Mouse (Mus musculus) midbrain, embryonic 13.5 days (tissue): Measurements from ENCODE around the gene Suds3. TPM values are rescaled to one million over a fixed set of nuclear protein-coding genes. Genes with fewer than 3 reads are reported as not detected.

Experiments used
- ATAC-seq: fragments of 200-750 bp; cut with Nextera tagmentation; 2 replicates; pipeline ENCODE4 v1.8.0; 2017; ENCODE audit warnings: mild to moderate bottlenecking, moderate TSS enrichment, moderate library complexity
- H3K27ac ChIP-seq: fragments of 300-500 bp; sonication (generic); 2 replicates; pipeline ENCODE4 v1.5.1; 2015; ENCODE audit warnings: inconsistent platforms, mild to moderate bottlenecking, moderate library complexity
- H3K27me3 ChIP-seq: fragments of 300-500 bp; sonication (generic); 2 replicates; pipeline ENCODE4 v1.6.1; 2015; ENCODE audit warnings: mild to moderate bottlenecking, inconsistent platforms
- H3K36me3 ChIP-seq: fragments of 300-500 bp; sonication (generic); 2 replicates; pipeline ENCODE4 v1.6.1; 2015; ENCODE audit warnings: mild to moderate bottlenecking, inconsistent platforms
- H3K4me1 ChIP-seq: fragments of 300-500 bp; sonication (generic); replicated peaks from 2 replicates; pipeline ENCODE4 v1.6.1; 2015; ENCODE audit warnings: inconsistent platforms
- H3K4me2 ChIP-seq: fragments of 300-500 bp; sonication (generic); replicated peaks from 2 replicates; pipeline ENCODE4 v1.6.1; 2015; ENCODE audit warnings: moderate library complexity, mild to moderate bottlenecking, inconsistent platforms
- H3K4me3 ChIP-seq: fragments of 300-500 bp; sonication (generic); replicated peaks from 2 replicates; pipeline ENCODE4 v1.5.1; 2015; ENCODE audit warnings: mild to moderate bottlenecking, inconsistent platforms
- H3K9ac ChIP-seq: fragments of 300-500 bp; sonication (generic); replicated peaks from 2 replicates; pipeline ENCODE4 v1.6.1; 2015; ENCODE audit warnings: mild to moderate bottlenecking, inconsistent platforms
- H3K9me3 ChIP-seq: fragments of 300-500 bp; sonication (generic); 2 replicates; pipeline ENCODE4 v1.6.1; 2016; ENCODE audit warnings: mild to moderate bottlenecking, inconsistent platforms
- WGBS: fragments of 180-500 bp; shearing (Covaris S2); methylation state at CpG from one replicate; pipeline ENCODE4 v1.1.7; 2015; 5-methylcytosine and 5-hydroxymethylcytosine counted together
- polyA plus RNA-seq: library from polyadenylated mRNA; unstranded; fragments of >200 nt; fragmentation: Nextera tagmentation; extraction: Ambion mirVana; gene quantifications from 2 replicates; pipeline ENCODE4 v1.2.1, GENCODE M21; 2015

Suds3 gene
- 83.5 and 90.1 TPM in 2 replicates for polyA plus RNA-seq

DNA sequence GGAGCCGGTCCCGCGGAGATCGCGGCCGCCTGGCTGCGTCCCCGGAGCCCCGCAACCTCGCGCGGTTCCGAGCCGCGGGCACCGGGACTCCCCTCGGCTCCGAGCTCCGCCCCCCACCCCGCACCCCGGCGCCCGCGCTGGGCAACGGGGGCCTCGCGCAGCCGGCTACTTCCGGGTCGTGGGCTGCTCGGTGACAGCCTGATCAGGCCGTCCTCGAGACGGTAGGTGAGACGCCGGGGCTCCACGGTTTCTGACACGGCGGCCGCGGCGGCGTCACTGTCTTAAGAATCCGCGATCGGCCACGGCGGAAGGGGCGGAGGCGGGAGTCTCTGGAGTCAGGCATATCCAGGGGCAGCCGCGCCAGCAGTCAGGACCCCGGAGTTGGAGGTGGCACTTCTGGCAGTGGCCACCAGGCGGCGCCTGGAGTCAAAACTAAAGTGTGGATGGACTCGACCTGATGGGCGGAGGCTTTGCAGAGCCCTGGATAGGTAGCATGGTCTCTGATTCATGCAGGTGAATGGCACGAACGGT is at the start of gene Suds3:
Gene Suds3 (minus strand): TSS at position 278 of the 531 bp plus-strand sequence.
- ATAC-seq = peak; percentile 81
- Histone ChIP-seq H3K4me3 (peak within 1 kb of the TSS; percentile 97), H3K9ac (peak within 1 kb of the TSS; percentile 90), H3K4me1 (peaks cover 27% of the 10 kb centered on the region), H3K36me3 (peaks cover 27% of the 10 kb centered on the region), H3K27me3 (peaks cover 1% of the 10 kb centered on the region), H3K4me2 (peak within 1 kb of the TSS; percentile 97), H3K9me3 (no peaks in the 10 kb centered on the region), H3K27ac (peak within 1 kb of the TSS; percentile 87)
- under 1% methylated on average over 58 of the region's 59 CpGs for WGBS

DNA sequence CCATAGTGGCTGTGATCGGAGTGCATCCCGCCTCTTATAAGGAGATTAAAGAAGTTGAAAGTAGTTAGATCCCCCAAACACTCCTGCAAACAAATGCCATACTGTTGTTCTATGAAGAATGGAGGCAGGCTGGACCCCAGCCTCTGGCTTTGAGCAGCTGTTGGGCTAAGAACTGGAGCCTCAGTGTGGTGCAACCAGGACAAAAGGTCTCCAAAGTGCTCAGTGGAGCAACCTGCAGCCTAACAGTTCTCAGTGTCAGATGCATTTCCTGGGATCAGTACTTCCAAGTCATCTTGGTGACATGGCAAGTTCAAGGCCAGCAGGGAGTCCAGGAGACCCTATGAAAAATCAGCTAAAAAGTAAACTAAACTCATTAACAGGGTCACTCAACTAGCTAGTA is 49.0 kb upstream of the Suds3 start:
- H3K4me3 ChIP-seq = no peak overlapping the region
- WGBS = 53% methylated on average over 2 of the region's 2 CpGs
- H3K36me3 ChIP-seq = no peaks in the 10 kb centered on the region
- H3K4me1 ChIP-seq = no peaks in the 10 kb centered on the region
- ATAC-seq = no peak
- no peak overlapping the region for H3K9ac ChIP-seq
- no peaks in the 10 kb centered on the region for H3K9me3 ChIP-seq
- no peak overlapping the region for H3K27ac ChIP-seq
- no peaks in the 10 kb centered on the region for H3K27me3 ChIP-seq
- no peak overlapping the region for H3K4me2 ChIP-seq

DNA sequence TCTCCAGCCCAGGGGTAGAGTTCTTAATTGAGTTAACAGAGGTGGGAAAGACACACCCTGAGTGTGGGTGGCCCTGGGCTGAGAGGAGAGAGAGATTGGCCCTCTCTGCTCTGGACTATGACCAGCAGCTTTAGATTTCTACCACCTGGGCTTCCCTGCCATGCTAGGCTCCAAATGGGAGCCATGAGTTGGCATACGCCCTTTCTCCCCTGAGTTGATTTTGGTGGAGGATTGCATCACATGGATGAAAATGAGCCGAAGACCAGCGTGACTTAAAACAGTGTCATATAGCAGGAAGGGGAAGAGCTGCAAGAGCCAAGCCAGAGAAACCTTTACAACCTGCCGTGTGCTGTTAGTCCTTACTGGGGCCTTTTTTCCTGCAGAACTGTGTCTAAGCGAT is 48.6 kb upstream of the Suds3 start:
- Histone ChIP-seq H3K4me1 (no peaks in the 10 kb centered on the region), H3K4me3 (no peak overlapping the region), H3K4me2 (no peak overlapping the region), H3K9me3 (no peaks in the 10 kb centered on the region), H3K36me3 (no peaks in the 10 kb centered on the region), H3K9ac (no peak overlapping the region), H3K27ac (no peak overlapping the region), H3K27me3 (no peaks in the 10 kb centered on the region)
- ATAC-seq = no peak
- WGBS = 80% methylated on average over 5 of the region's 5 CpGs

DNA sequence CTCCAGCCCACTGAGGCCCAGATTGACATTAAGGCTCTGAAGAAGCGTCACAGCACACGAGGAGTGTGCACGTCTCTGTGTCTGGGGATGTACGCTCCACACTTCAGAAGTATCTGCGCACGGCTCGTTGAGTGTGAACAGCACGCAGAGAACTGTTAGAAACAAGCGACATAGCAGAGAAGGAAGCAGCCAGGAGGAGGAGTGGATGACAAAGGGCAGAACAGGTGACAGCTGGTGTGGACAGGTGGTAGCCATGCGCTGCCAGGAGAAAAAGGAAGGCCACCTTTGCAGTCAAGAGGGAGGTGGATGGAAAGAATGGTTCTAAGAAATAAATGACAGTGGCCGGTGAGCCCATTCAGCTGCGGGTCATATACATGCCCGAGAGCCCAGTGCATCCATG is 47.9 kb upstream of the Suds3 start:
- H3K4me1 ChIP-seq = no peaks in the 10 kb centered on the region
- no peak for ATAC-seq
- no peaks in the 10 kb centered on the region for H3K36me3 ChIP-seq
- no peak overlapping the region for H3K4me3 ChIP-seq
- no peaks in the 10 kb centered on the region for H3K9me3 ChIP-seq
- no peaks in the 10 kb centered on the region for H3K27me3 ChIP-seq
- no peak overlapping the region for H3K9ac ChIP-seq
- WGBS = 96% methylated on average over 13 of the region's 13 CpGs
- H3K27ac ChIP-seq = no peak overlapping the region
- H3K4me2 ChIP-seq = no peak overlapping the region

DNA sequence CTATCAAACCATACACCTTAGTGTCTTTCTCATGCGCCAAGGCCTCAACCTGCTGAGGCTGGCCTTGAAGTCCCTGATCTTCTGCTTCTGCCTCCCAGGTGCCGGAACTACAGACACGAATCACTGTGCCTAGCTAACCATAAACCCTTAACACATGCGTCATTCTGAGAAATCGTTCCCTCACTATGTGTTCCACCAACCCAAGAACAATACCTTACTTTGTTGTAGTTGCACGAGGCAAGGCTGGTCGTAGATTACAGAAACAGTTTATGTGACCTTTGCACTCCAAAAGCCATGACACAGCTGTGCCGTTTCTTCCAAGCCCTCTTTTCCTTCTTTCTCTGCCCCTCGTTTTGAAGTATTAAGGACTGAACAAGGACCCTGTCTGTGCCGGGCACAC is 44.6 kb upstream of the Suds3 start:
- no peak overlapping the region for H3K9ac ChIP-seq
- H3K4me3 ChIP-seq = no peak overlapping the region
- no peaks in the 10 kb centered on the region for H3K36me3 ChIP-seq
- H3K4me1 ChIP-seq = no peaks in the 10 kb centered on the region
- no peaks in the 10 kb centered on the region for H3K9me3 ChIP-seq
- no peak overlapping the region for H3K4me2 ChIP-seq
- no peaks in the 10 kb centered on the region for H3K27me3 ChIP-seq
- H3K27ac ChIP-seq = no peak overlapping the region
- ATAC-seq = no peak
- 75% methylated on average over 10 of the region's 10 CpGs for WGBS

DNA sequence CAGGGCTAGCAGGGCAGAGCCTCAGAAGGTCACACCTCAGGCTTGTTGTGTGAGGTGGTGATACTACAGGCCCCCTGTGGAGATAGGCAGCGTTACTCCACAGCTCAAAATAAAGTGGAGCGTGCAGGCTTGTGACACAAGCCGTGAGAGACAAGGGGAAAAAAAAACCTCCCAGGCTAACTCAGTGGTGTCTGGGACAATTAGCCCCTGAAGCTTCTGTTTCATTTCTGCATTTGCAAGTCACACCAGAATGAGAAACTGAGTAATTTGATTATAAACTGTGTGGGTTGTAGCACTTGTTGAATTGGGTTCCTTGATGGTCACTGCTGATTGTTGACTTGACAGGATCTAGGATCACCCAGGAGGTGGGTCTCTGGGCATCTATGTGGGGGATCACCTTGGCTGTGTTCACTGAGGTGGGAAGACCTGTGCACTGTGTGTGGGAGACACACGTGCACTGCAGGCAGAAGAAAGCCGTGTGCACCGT is 43.9 kb upstream of the Suds3 start:
- Histone ChIP-seq H3K4me2 (no peak overlapping the region), H3K36me3 (no peaks in the 10 kb centered on the region), H3K9me3 (no peaks in the 10 kb centered on the region), H3K27ac (no peak overlapping the region), H3K9ac (no peak overlapping the region), H3K4me1 (no peaks in the 10 kb centered on the region), H3K27me3 (no peaks in the 10 kb centered on the region), H3K4me3 (no peak overlapping the region)
- ATAC-seq = no peak
- WGBS = 59% methylated on average over 6 of the region's 6 CpGs

DNA sequence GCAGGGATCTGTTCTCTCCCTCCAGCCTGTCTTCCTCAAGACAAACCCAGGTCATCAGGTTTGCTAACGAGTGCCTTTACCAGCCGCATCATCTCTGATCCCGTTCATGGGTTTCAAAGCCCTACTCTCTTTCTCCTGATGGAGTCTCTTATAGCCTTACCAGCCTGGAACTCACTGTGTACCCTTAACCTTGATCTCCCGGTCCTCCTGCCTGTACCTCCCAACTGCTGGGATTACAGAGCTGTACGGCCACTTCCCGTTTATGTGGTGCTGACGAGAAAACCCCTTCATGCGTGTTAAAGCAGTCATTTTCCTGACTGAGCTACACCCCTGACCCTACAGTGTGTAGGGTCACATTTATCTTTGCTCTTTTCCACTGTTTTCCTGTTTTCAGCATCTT is 43.4 kb upstream of the Suds3 start:
- Histone ChIP-seq H3K9me3 (no peaks in the 10 kb centered on the region), H3K36me3 (no peaks in the 10 kb centered on the region), H3K4me1 (no peaks in the 10 kb centered on the region), H3K4me3 (no peak overlapping the region), H3K27me3 (no peaks in the 10 kb centered on the region), H3K9ac (no peak overlapping the region), H3K27ac (no peak overlapping the region), H3K4me2 (no peak overlapping the region)
- ATAC-seq = no peak
- WGBS = 66% methylated on average over 8 of the region's 8 CpGs

DNA sequence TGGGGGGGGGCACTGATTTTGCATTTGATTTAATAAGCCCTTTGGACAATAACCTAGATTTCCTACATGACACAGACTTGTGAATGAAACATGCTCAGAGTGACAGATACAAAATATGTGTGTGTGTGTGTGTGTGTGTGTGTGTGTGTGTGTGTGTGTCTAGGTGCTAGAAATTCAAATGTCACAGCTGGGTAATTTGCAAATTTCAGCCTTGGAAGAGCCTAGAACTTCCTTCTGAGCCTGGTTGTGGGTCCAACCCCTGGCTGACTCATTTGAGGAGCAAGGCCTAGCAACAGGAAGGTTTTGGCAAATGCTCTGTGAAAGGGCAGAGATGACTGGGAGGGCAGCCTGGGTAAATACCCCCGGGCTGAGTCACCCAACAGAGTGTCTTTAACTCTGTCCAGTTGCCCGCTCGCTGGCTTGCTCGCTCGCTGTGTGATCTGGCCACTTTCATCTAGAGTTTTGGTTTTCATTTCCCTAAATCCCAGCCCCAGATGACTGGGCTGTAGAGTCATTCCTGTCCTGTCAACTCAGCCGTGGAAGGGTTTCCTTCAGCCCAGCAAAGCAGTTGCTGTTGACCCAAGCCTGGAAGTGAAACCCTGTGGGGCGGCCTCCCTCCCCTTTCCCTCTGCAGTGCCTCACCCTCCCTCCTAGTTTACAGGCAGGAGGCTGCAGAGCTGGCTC is 42.6 kb upstream of the Suds3 start:
- Histone ChIP-seq H3K36me3 (no peaks in the 10 kb centered on the region), H3K4me2 (no peak overlapping the region), H3K9me3 (no peaks in the 10 kb centered on the region), H3K27me3 (no peaks in the 10 kb centered on the region), H3K9ac (no peak overlapping the region), H3K4me3 (no peak overlapping the region), H3K27ac (no peak overlapping the region), H3K4me1 (no peaks in the 10 kb centered on the region)
- WGBS = 83% methylated on average over 7 of the region's 7 CpGs
- no peak for ATAC-seq

DNA sequence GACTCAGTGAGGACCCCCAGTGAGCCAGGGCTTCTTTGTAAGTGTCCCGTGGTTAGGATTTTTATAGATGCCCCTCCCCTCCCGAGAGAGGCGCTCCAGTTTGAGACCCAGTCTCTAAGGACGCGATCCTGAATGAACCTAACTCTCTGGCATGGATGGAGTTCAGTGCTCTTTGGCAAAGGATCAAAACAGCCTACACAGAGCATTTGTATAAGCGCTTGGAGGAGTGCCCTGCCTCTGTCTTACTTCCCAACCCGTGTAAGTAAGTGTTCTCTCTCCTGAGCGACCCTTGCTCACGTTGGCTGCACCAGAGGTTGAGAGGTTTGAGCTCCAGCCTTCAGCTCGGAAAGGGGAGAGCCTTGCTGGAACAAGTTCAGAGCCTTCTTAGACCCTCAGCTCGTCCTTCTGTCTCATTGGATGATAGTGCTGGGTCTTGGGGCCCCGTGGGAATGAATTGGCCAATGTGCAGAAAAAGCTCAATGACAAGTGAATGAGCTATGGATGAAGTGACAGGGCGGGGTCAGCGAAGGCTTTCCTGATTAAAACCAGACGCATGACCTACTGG is 37.7 kb upstream of the Suds3 start:
- no peak for ATAC-seq

DNA sequence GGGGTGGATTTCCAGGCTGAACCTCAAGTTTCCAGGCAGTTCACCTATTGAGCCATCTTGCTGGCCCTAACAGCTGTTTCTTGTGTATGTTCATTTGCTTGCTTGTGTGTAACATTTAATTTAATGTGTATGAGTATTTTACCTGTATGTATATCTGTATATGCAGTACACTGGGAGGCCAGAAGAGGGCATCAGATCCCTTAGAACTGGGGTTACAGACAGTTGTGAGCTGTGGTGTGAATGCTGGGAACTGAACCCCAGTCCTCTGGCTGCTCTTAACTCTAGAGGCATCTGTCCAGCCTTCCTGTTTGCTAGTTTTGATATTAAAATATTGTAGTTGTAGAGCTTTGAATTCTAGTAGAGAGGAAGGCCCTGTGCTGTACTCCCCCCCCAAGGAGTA is 37.0 kb upstream of the Suds3 start:
- Histone ChIP-seq H3K27ac (no peak overlapping the region), H3K4me3 (no peak overlapping the region), H3K4me2 (no peak overlapping the region), H3K4me1 (no peaks in the 10 kb centered on the region), H3K9me3 (no peaks in the 10 kb centered on the region), H3K36me3 (no peaks in the 10 kb centered on the region), H3K27me3 (no peaks in the 10 kb centered on the region), H3K9ac (no peak overlapping the region)
- ATAC-seq = no peak

More for the DNA sequence above, 37.7 kb upstream of the Suds3 start:
- no peaks in the 10 kb centered on the region for H3K9me3 ChIP-seq
- WGBS = 88% methylated on average over 15 of the region's 15 CpGs
- no peak overlapping the region for H3K4me3 ChIP-seq
- H3K4me2 ChIP-seq = no peak overlapping the region
- H3K4me1 ChIP-seq = no peaks in the 10 kb centered on the region
- H3K9ac ChIP-seq = no peak overlapping the region
- no peaks in the 10 kb centered on the region for H3K36me3 ChIP-seq
- H3K27ac ChIP-seq = no peak overlapping the region
- H3K27me3 ChIP-seq = no peaks in the 10 kb centered on the region

DNA sequence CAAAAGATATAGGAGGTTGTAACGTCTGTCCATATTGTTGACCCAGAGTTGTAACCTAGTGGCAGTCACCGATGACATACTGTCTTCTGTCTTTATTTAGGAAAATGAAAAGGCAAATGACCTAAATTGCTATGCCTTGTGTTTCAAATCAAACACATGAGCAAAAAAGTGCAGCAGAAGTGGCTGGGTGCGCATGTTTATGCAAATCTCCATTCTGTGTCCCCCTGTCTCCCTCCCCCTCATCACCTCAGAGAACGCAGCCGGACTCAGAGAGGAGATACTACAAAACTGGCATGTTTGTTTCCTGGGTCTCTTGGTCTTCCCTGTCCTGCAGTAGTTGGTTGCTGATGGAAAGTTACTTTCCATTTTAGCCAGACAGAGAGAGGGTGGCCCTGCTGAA is 34.2 kb upstream of the Suds3 start:
- no peaks in the 10 kb centered on the region for H3K27me3 ChIP-seq
- no peaks in the 10 kb centered on the region for H3K4me1 ChIP-seq
- no peak overlapping the region for H3K9ac ChIP-seq
- no peak overlapping the region for H3K4me3 ChIP-seq
- ATAC-seq = no peak
- peaks cover 4% of the 10 kb centered on the region for H3K9me3 ChIP-seq
- H3K4me2 ChIP-seq = no peak overlapping the region
- 84% methylated on average over 5 of the region's 5 CpGs for WGBS
- H3K36me3 ChIP-seq = no peaks in the 10 kb centered on the region
- no peak overlapping the region for H3K27ac ChIP-seq

DNA sequence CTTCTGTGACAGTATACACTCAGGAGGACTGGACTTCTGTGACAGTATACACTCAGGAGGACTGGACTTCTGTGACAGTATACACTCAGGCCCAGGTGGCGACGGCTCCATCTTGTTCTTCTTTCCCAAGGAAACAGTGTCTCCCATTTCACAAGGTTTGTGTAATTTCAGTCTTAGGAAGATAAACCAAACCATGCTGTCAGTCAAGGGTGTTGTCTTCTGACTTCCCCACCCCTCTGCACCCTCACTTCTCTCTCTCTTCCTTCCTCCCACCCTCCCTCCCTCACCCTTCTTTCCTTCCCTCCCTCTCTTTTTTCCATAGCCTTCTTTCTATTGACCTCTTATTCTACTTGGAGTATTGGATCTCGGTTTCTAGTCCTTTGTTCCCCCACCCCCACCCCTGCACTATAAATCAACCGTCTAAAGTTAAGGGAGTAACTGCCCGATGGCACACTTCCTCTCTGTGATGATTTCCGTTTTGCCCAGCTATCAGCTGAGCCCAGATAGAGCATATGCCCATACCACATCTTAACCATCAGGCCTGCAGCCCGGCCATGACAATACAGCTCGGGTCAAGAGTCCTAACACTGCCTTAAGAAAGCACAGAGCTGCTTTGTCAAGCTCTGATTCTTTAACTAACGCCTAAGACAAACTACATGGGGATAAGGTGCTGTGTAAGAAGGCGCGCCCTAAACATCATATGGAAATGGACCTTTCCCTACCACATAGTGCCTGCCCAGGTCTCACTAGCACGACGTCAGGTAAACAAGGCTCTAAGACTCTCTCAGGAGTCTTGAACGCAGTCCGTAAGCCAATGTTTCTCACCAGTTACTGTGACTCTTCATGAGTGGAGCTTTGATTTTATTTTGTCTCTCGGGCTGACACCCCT is 33.4 kb upstream of the Suds3 start:
- no peak overlapping the region for H3K4me3 ChIP-seq
- H3K36me3 ChIP-seq = no peaks in the 10 kb centered on the region
- peaks cover 4% of the 10 kb centered on the region for H3K9me3 ChIP-seq
- 83% methylated on average over 16 of the region's 16 CpGs for WGBS
- no peaks in the 10 kb centered on the region for H3K27me3 ChIP-seq
- no peak overlapping the region for H3K4me2 ChIP-seq
- H3K4me1 ChIP-seq = no peaks in the 10 kb centered on the region
- no peak for ATAC-seq
- no peak overlapping the region for H3K9ac ChIP-seq
- no peak overlapping the region for H3K27ac ChIP-seq
